11 mouse cellular contexts compared by ENCODE assay signal in the genomic region with DNA sequence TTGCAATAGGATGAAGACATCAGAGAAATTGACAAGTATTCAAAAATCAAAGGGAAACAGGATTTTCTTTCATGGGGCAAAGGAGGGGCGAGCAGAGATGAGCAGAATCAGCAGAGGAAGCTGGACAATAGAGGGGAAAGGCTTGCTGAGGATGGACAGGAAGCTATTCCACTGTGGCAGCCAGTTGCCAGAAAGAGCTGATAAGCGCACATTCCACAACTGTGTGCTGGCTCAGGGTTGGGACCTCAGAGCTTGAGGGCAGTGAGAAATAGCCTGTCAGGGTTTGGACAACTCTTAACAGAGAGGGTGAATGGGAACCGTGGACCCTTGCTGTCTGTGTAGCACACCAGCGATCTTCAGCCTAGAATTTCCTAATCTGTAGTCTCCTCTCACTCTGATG. TPM values are rescaled to one million over a fixed set of nuclear protein-coding genes. Genes with fewer than 3 reads are reported as not detected.
DNase-seq lines count a peak whose midpoint lies in the region; ATAC-seq and TF ChIP-seq lines count a peak whose summit lies in the region.
"Had no signal": no experiment of that assay in that cellular context is flagged by ENCODE, and none has a peak within 500 bp of the region (broad histone marks: within the 10 kb centered on the region; RNA-seq: fewer than 3 reads in every experiment).

No protein-coding gene starts in this region.

- no peak overlapping the region for H3K4me3 ChIP-seq in midbrain, embryonic 15.5 days
- H3K4me3 ChIP-seq in midbrain, postnatal 0 days (ENCODE audit: low read depth, low read length): no peak overlapping the region
- H3K4me3 ChIP-seq in heart, embryonic 12.5 days: no peak overlapping the region
- H3K4me3 ChIP-seq in liver, adult 2 months (ENCODE audit: insufficient read depth, low read depth, low read length): no peak overlapping the region
- H3K4me3 ChIP-seq: embryonic facial prominence, embryonic 13.5 days; myocyte had no signal

- H3K9me3 ChIP-seq in midbrain, embryonic 15.5 days: no peaks in the 10 kb centered on the region
- H3K9me3 ChIP-seq in midbrain, postnatal 0 days (ENCODE audit: low read length): no peaks in the 10 kb centered on the region
- H3K9me3 ChIP-seq in heart, embryonic 12.5 days (replicated peaks): no peaks in the 10 kb centered on the region
- H3K9me3 ChIP-seq: embryonic facial prominence, embryonic 13.5 days had no signal

- H3K79me2 ChIP-seq in liver, adult 2 months (ENCODE audit: control insufficient read depth, insufficient read depth, low read length): no peaks in the 10 kb centered on the region

- no peaks in the 10 kb centered on the region for H3K36me3 ChIP-seq in midbrain, embryonic 15.5 days (replicated peaks)
- no peaks in the 10 kb centered on the region for H3K36me3 ChIP-seq in midbrain, postnatal 0 days (ENCODE audit: insufficient read depth, low read length)
- H3K36me3 ChIP-seq in heart, embryonic 12.5 days: no peaks in the 10 kb centered on the region
- no peaks in the 10 kb centered on the region for H3K36me3 ChIP-seq in liver, adult 2 months (ENCODE audit: control insufficient read depth, insufficient read depth, low read length)
- H3K36me3 ChIP-seq: embryonic facial prominence, embryonic 13.5 days had no signal

- WGBS in midbrain, embryonic 15.5 days: 42% methylated on average over 4 of the region's 4 CpGs
- WGBS in midbrain, postnatal 0 days: 48% methylated on average over 4 of the region's 4 CpGs
- 7% methylated on average over 4 of the region's 4 CpGs for WGBS in heart, embryonic 12.5 days
- 31% methylated on average over 4 of the region's 4 CpGs for WGBS in liver, adult 2 months

- ATAC-seq in midbrain, embryonic 15.5 days (replicated peaks): 0 out of 2 replicates have a peak, but pooled peaks have one; percentile 56
- ATAC-seq in midbrain, postnatal 0 days (ENCODE audit: low FRiP score): no peak
- peak; percentile 81 for ATAC-seq in heart, embryonic 12.5 days (ENCODE audit: insufficient number of reproducible peaks, low FRiP score)

- no peaks in the 10 kb centered on the region for H3K27me3 ChIP-seq in midbrain, embryonic 15.5 days (replicated peaks)
- no peaks in the 10 kb centered on the region for H3K27me3 ChIP-seq in midbrain, postnatal 0 days (ENCODE audit: insufficient read depth, low read length)
- no peaks in the 10 kb centered on the region for H3K27me3 ChIP-seq in heart, embryonic 12.5 days (replicated peaks)
- H3K27me3 ChIP-seq in liver, adult 2 months (ENCODE audit: control insufficient read depth, insufficient read depth, low read length): no peaks in the 10 kb centered on the region
- H3K27me3 ChIP-seq: embryonic facial prominence, embryonic 13.5 days had no signal

- no peak for DNase-seq in midbrain, postnatal 0 days (ENCODE audit: low spot score)
- DNase-seq in liver, adult 2 months (ENCODE audit: extremely low read depth, low read depth, low spot score): no peak
- no peak for DNase-seq in frontal cortex, postnatal 36 days (ENCODE audit: low spot score in 2 of 2)
- DNase-seq in right cerebral cortex, postnatal 36 days (ENCODE audit: low spot score in 2 of 2): no peak
- DNase-seq in cerebellum, adult 11-12 months: no peak
- DNase-seq in ovary, postnatal 10 days (ENCODE audit: low spot score): no peak
- DNase-seq: gastrocnemius, postnatal 36 days had no signal

- H3K9ac ChIP-seq in midbrain, embryonic 15.5 days: no peak overlapping the region
- H3K9ac ChIP-seq in midbrain, postnatal 0 days (replicated peaks; ENCODE audit: low read length, poor library complexity, severe bottlenecking): no peak overlapping the region
- no peak overlapping the region for H3K9ac ChIP-seq in heart, embryonic 12.5 days
- H3K9ac ChIP-seq in liver, adult 2 months (ENCODE audit: low read depth, low read length): no peak overlapping the region
- H3K9ac ChIP-seq: embryonic facial prominence, embryonic 13.5 days had no signal

- 0 out of 2 replicates have a peak overlapping the region, but pooled peaks have one; percentile 14 for H3K27ac ChIP-seq in midbrain, embryonic 15.5 days
- no peak overlapping the region for H3K27ac ChIP-seq in midbrain, postnatal 0 days (ENCODE audit: low read depth, low read length)
- H3K27ac ChIP-seq in heart, embryonic 12.5 days (ENCODE audit: poor library complexity, severe bottlenecking): peak overlapping the region; percentile 79
- H3K27ac ChIP-seq in liver, adult 2 months (replicated peaks; ENCODE audit: insufficient read depth, low read depth, low read length): peak overlapping the region; percentile 71
- H3K27ac ChIP-seq: embryonic facial prominence, embryonic 13.5 days had no signal

- TF ChIP-seq CTCF in midbrain, postnatal 0 days (IDR thresholded peaks at IDR 0.05): no peak
- TF ChIP-seq CTCF in liver, adult 2 months (IDR thresholded peaks at IDR 0.05; ENCODE audit: low read depth, low read length): no peak

- H3K4me2 ChIP-seq in midbrain, embryonic 15.5 days: no peak overlapping the region
- no peak overlapping the region for H3K4me2 ChIP-seq in midbrain, postnatal 0 days (ENCODE audit: low read depth, low read length, poor library complexity, severe bottlenecking)
- H3K4me2 ChIP-seq in heart, embryonic 12.5 days: peak overlapping the region; percentile 34
- H3K4me2 ChIP-seq: embryonic facial prominence, embryonic 13.5 days had no signal

- TF ChIP-seq POLR2A in liver, adult 2 months (IDR thresholded peaks at IDR 0.05; ENCODE audit: extremely low read depth, insufficient read depth, low read length): no peak

- H3K4me1 ChIP-seq in midbrain, embryonic 15.5 days: no peaks in the 10 kb centered on the region
- H3K4me1 ChIP-seq in midbrain, postnatal 0 days (ENCODE audit: insufficient read depth, low read length): no peaks in the 10 kb centered on the region
- peaks cover 40% of the 10 kb centered on the region for H3K4me1 ChIP-seq in heart, embryonic 12.5 days (replicated peaks)
- H3K4me1 ChIP-seq in liver, adult 2 months (ENCODE audit: control insufficient read depth, insufficient read depth, low read length): peaks cover 4% of the 10 kb centered on the region
- H3K4me1 ChIP-seq: embryonic facial prominence, embryonic 13.5 days had no signal

RNA-seq across cellular contexts. Expression of gene Gm47955, which starts 12.0 kb away (rescaled TPM):
- polyA plus RNA-seq in midbrain, embryonic 15.5 days (2015; fragmentation: Nextera tagmentation; extraction: Ambion mirVana): not detected in 2 replicates
- not detected in 2 replicates for total RNA-seq in midbrain, postnatal 0 days (2014; rRNA removed)
- not detected in 2 replicates for polyA plus RNA-seq in midbrain, postnatal 0 days (2015; fragmentation: Nextera tagmentation; extraction: Ambion mirVana)
- polyA plus RNA-seq in heart, embryonic 12.5 days (2016; fragmentation: Nextera tagmentation; extraction: Ambion mirVana): not detected in 2 replicates
- total RNA-seq in liver, adult 2 months (2014; rRNA removed): not detected in 2 replicates
- polyA plus RNA-seq in liver, adult 2 months (2012; rRNA removed): not detected in 2 replicates
- total RNA-seq: gastrocnemius, postnatal 36 days had no signal
- polyA plus RNA-seq: embryonic facial prominence, embryonic 13.5 days; myocyte had no signal

RNA-seq across cellular contexts. Expression of gene Gm7544, which starts 16.2 kb away (rescaled TPM):
- not detected in 2 replicates for polyA plus RNA-seq in midbrain, embryonic 15.5 days (2015; fragmentation: Nextera tagmentation; extraction: Ambion mirVana)
- not detected in 2 replicates for total RNA-seq in midbrain, postnatal 0 days (2014; rRNA removed)
- polyA plus RNA-seq in midbrain, postnatal 0 days (2015; fragmentation: Nextera tagmentation; extraction: Ambion mirVana): not detected in 2 replicates
- not detected in 2 replicates for polyA plus RNA-seq in heart, embryonic 12.5 days (2016; fragmentation: Nextera tagmentation; extraction: Ambion mirVana)
- total RNA-seq in liver, adult 2 months (2014; rRNA removed): not detected in 2 replicates
- not detected in 2 replicates for polyA plus RNA-seq in liver, adult 2 months (2012; rRNA removed)
- total RNA-seq: gastrocnemius, postnatal 36 days had no signal
- polyA plus RNA-seq: embryonic facial prominence, embryonic 13.5 days; myocyte had no signal

RNA-seq across cellular contexts. Expression of gene Gm47959, which starts 28.3 kb away (rescaled TPM):
- polyA plus RNA-seq in midbrain, embryonic 15.5 days (2015; fragmentation: Nextera tagmentation; extraction: Ambion mirVana): not detected in 2 replicates
- not detected in 2 replicates for total RNA-seq in midbrain, postnatal 0 days (2014; rRNA removed)
- not detected in 2 replicates for polyA plus RNA-seq in midbrain, postnatal 0 days (2015; fragmentation: Nextera tagmentation; extraction: Ambion mirVana)
- not detected in 2 replicates for polyA plus RNA-seq in heart, embryonic 12.5 days (2016; fragmentation: Nextera tagmentation; extraction: Ambion mirVana)
- total RNA-seq in liver, adult 2 months (2014; rRNA removed): not detected in 2 replicates
- not detected in 2 replicates for polyA plus RNA-seq in liver, adult 2 months (2012; rRNA removed)
- total RNA-seq: gastrocnemius, postnatal 36 days had no signal
- polyA plus RNA-seq: embryonic facial prominence, embryonic 13.5 days; myocyte had no signal

RNA-seq across cellular contexts. Expression of gene A030003K21Rik, which starts 28.9 kb away (rescaled TPM):
- polyA plus RNA-seq in midbrain, embryonic 15.5 days (2015; fragmentation: Nextera tagmentation; extraction: Ambion mirVana): not detected in 2 replicates
- not detected in 2 replicates for total RNA-seq in midbrain, postnatal 0 days (2014; rRNA removed)
- not detected in 2 replicates for polyA plus RNA-seq in midbrain, postnatal 0 days (2015; fragmentation: Nextera tagmentation; extraction: Ambion mirVana)
- polyA plus RNA-seq in heart, embryonic 12.5 days (2016; fragmentation: Nextera tagmentation; extraction: Ambion mirVana): not detected in 2 replicates
- not detected in 2 replicates for total RNA-seq in liver, adult 2 months (2014; rRNA removed)
- not detected in 2 replicates for polyA plus RNA-seq in liver, adult 2 months (2012; rRNA removed)
- total RNA-seq: gastrocnemius, postnatal 36 days had no signal
- polyA plus RNA-seq: embryonic facial prominence, embryonic 13.5 days; myocyte had no signal

RNA-seq across cellular contexts. Expression of gene Gm6217, which starts 40.8 kb away (rescaled TPM):
- polyA plus RNA-seq in midbrain, embryonic 15.5 days (2015; fragmentation: Nextera tagmentation; extraction: Ambion mirVana): not detected in 2 replicates
- total RNA-seq in midbrain, postnatal 0 days (2014; rRNA removed): not detected in 2 replicates
- polyA plus RNA-seq in midbrain, postnatal 0 days (2015; fragmentation: Nextera tagmentation; extraction: Ambion mirVana): not detected in 2 replicates
- not detected in 2 replicates for polyA plus RNA-seq in heart, embryonic 12.5 days (2016; fragmentation: Nextera tagmentation; extraction: Ambion mirVana)
- total RNA-seq in liver, adult 2 months (2014; rRNA removed): not detected in 2 replicates
- not detected in 2 replicates for polyA plus RNA-seq in liver, adult 2 months (2012; rRNA removed)
- total RNA-seq: gastrocnemius, postnatal 36 days had no signal
- polyA plus RNA-seq: embryonic facial prominence, embryonic 13.5 days; myocyte had no signal
